Mouse (Mus musculus): ENCODE measurements around the gene Cnp. TPM values are rescaled to one million over a fixed set of nuclear protein-coding genes. Genes with fewer than 3 reads are reported as not detected.

The Cnp gene
- polyA plus RNA-seq, 1 experiment from 2014 or later = 31.4 TPM

- ATAC-seq = peak; percentile 3
Measured at GRCm38 (mm10) chr11:100625754-100626700, 51.3 kb downstream of the Cnp start.

GRCm38 (mm10) chr11:100626701-100627195 lies 52.0 kb downstream of the Cnp start:
- Histone ChIP-seq H3K4me1 (ENCODE audit: insufficient read depth, low read depth, low read length) (peaks cover 7% of the 10 kb centered on the region), H3K27ac (ENCODE audit: low read length) (peak overlapping the region; percentile 57), H3K9me3 (ENCODE audit: low read length) (no peaks in the 10 kb centered on the region), H3K4me3 (ENCODE audit: low read depth, low read length) (no peak overlapping the region), H3K36me3 (ENCODE audit: insufficient read depth, low read length) (0 out of 2 replicates have a peak, but pooled peaks cover 9% of the 10 kb centered on the region), H3K9ac (replicated peaks; ENCODE audit: low read depth) (no peak overlapping the region), H3K27me3 (replicated peaks; ENCODE audit: insufficient read depth, low read length) (no peaks in the 10 kb centered on the region), H3K4me2 (replicated peaks; ENCODE audit: low read depth, low read length) (no peak overlapping the region)
- ATAC-seq (peak; percentile 65), DNase-seq (ENCODE audit: low spot score) (peak; percentile 82)
- TF ChIP-seq EP300 (IDR thresholded peaks at IDR 0.05) = no peak
- TF ChIP-seq CTCF (IDR thresholded peaks at IDR 0.05) = peak; percentile 91
- 9% methylated on average over 9 of the region's 9 CpGs for WGBS

More at GRCm38 (mm10) chr11:100625754-100626700, 51.3 kb downstream of the Cnp start:
- no peaks in the 10 kb centered on the region for H3K27me3 ChIP-seq (replicated peaks; ENCODE audit: insufficient read depth, low read length)
- peak; percentile 23 for DNase-seq (ENCODE audit: low spot score)
- WGBS = 86% methylated on average over 23 of the region's 23 CpGs
- H3K4me1 ChIP-seq (ENCODE audit: insufficient read depth, low read depth, low read length) = peaks cover 7% of the 10 kb centered on the region
- H3K9ac ChIP-seq (replicated peaks; ENCODE audit: low read depth) = no peak overlapping the region
- peak overlapping the region; percentile 57; the same call in 1 of the 2 replicates for H3K27ac ChIP-seq (ENCODE audit: low read length)
- H3K4me2 ChIP-seq (replicated peaks; ENCODE audit: low read depth, low read length) = no peak overlapping the region
- TF ChIP-seq EP300 (IDR thresholded peaks at IDR 0.05) = peak; percentile 34; the same call in 1 of the 2 replicates
- no peak for TF ChIP-seq CTCF (IDR thresholded peaks at IDR 0.05)
- no peak overlapping the region for H3K4me3 ChIP-seq (ENCODE audit: low read depth, low read length)
- 0 out of 2 replicates have a peak, but pooled peaks cover 9% of the 10 kb centered on the region for H3K36me3 ChIP-seq (ENCODE audit: insufficient read depth, low read length)
- no peaks in the 10 kb centered on the region for H3K9me3 ChIP-seq (ENCODE audit: low read length)

- Histone ChIP-seq H3K9ac (replicated peaks; ENCODE audit: low read depth) (no peak overlapping the region), H3K4me2 (replicated peaks; ENCODE audit: low read depth, low read length) (no peak overlapping the region), H3K9me3 (ENCODE audit: low read length) (no peaks in the 10 kb centered on the region), H3K4me1 (ENCODE audit: insufficient read depth, low read depth, low read length) (peaks cover 7% of the 10 kb centered on the region), H3K36me3 (ENCODE audit: insufficient read depth, low read length) (0 out of 2 replicates have a peak, but pooled peaks cover 9% of the 10 kb centered on the region), H3K4me3 (ENCODE audit: low read depth, low read length) (no peak overlapping the region), H3K27me3 (replicated peaks; ENCODE audit: insufficient read depth, low read length) (no peaks in the 10 kb centered on the region), H3K27ac (ENCODE audit: low read length) (no peak overlapping the region)
- DNase-seq (ENCODE audit: low spot score) = no peak
- no peak for TF ChIP-seq EP300 (IDR thresholded peaks at IDR 0.05)
- no peak for TF ChIP-seq CTCF (IDR thresholded peaks at IDR 0.05)
- WGBS = 75% methylated on average over 5 of the region's 5 CpGs
- ATAC-seq = no peak
Measured at GRCm38 (mm10) chr11:100628056-100628455, 53.4 kb downstream of the Cnp start.

- Histone ChIP-seq H3K9me3 (ENCODE audit: low read length) (no peaks in the 10 kb centered on the region), H3K27me3 (replicated peaks; ENCODE audit: insufficient read depth, low read length) (no peaks in the 10 kb centered on the region), H3K4me3 (ENCODE audit: low read depth, low read length) (no peak overlapping the region), H3K4me1 (ENCODE audit: insufficient read depth, low read depth, low read length) (peaks cover 5% of the 10 kb centered on the region), H3K4me2 (replicated peaks; ENCODE audit: low read depth, low read length) (0 out of 2 replicates have a peak overlapping the region, but pooled peaks have one; percentile 11), H3K27ac (ENCODE audit: low read length) (no peak overlapping the region), H3K9ac (replicated peaks; ENCODE audit: low read depth) (no peak overlapping the region), H3K36me3 (ENCODE audit: insufficient read depth, low read length) (0 out of 2 replicates have a peak, but pooled peaks cover 9% of the 10 kb centered on the region)
- 37% methylated on average over 13 of the region's 13 CpGs for WGBS
- no peak for TF ChIP-seq CTCF (IDR thresholded peaks at IDR 0.05)
- TF ChIP-seq EP300 (IDR thresholded peaks at IDR 0.05) = no peak
- DNase-seq (ENCODE audit: low spot score) (no peak), ATAC-seq (no peak)
Measured at GRCm38 (mm10) chr11:100628862-100629352, 54.2 kb downstream of the Cnp start.

GRCm38 (mm10) chr11:100634530-100634929 lies 59.8 kb downstream of the Cnp start:
- no peak for TF ChIP-seq CTCF (IDR thresholded peaks at IDR 0.05)
- no peak for TF ChIP-seq EP300 (IDR thresholded peaks at IDR 0.05)
- Histone ChIP-seq H3K27me3 (replicated peaks; ENCODE audit: insufficient read depth, low read length) (no peaks in the 10 kb centered on the region), H3K9ac (replicated peaks; ENCODE audit: low read depth) (no peak overlapping the region), H3K4me1 (ENCODE audit: insufficient read depth, low read depth, low read length) (no peaks in the 10 kb centered on the region), H3K4me2 (replicated peaks; ENCODE audit: low read depth, low read length) (no peak overlapping the region), H3K9me3 (ENCODE audit: low read length) (no peaks in the 10 kb centered on the region), H3K27ac (ENCODE audit: low read length) (no peak overlapping the region), H3K4me3 (ENCODE audit: low read depth, low read length) (no peak overlapping the region), H3K36me3 (ENCODE audit: insufficient read depth, low read length) (no peaks in the 10 kb centered on the region)
- WGBS = 56% methylated on average over 7 of the region's 7 CpGs
- DNase-seq (ENCODE audit: low spot score) = no peak
- ATAC-seq = no peak
